8 mouse cellular contexts compared by ENCODE assay signal in the genomic region with DNA sequence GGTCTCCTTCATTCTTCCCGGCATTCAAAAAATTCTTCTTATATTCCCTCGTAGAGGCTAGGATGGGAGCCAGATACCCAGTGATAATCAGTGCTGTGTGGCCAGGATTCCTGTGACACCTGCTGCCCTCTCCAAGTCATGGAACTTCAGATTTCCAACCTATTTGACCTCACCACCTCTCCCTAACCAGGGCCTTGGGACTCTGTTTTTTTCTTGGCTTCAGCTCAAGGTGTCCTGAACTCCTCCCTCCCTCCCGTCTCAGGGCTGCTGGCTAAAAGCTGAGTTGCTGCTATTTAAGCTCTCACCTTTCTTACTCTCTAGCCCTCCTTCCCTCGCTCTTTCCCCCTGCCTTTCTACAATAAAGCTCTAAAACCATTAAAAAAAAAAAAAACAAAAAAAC. TPM values are rescaled to one million over a fixed set of nuclear protein-coding genes. Genes with fewer than 3 reads are reported as not detected.
DNase-seq lines count a peak whose midpoint lies in the region; ATAC-seq and TF ChIP-seq lines count a peak whose summit lies in the region.

No protein-coding gene starts in this region.

- TF ChIP-seq POLR2A in thymus, adult 2 months (IDR thresholded peaks at IDR 0.05; ENCODE audit: control insufficient read depth, extremely low read depth, insufficient read depth, low read length, poor library complexity), result no peak
- TF ChIP-seq POLR2A in limb, embryonic 14.5 days (IDR thresholded peaks at IDR 0.05; ENCODE audit: borderline replicate concordance, extremely low read depth, insufficient read depth, insufficient read length), result no peak

- peak overlapping the region; percentile 75 for H3K4me2 ChIP-seq in limb, embryonic 14.5 days (replicated peaks; ENCODE audit: low read depth, low read length, severe bottlenecking)
- H3K4me2 ChIP-seq in stomach, embryonic 15.5 days, result peak overlapping the region; percentile 95

- no peaks in the 10 kb centered on the region for H3K27me3 ChIP-seq in thymus, adult 2 months (ENCODE audit: control insufficient read depth, insufficient read depth, low read length)
- no peaks in the 10 kb centered on the region for H3K27me3 ChIP-seq in limb, embryonic 14.5 days (ENCODE audit: control insufficient read depth, insufficient read depth, low read length)
- H3K27me3 ChIP-seq in stomach, embryonic 15.5 days (replicated peaks), result no peaks in the 10 kb centered on the region

- H3K27ac ChIP-seq in thymus, adult 2 months (ENCODE audit: control insufficient read depth, insufficient read depth, low read length), result peak overlapping the region; percentile 74
- 0 out of 2 replicates have a peak overlapping the region, but pooled peaks have one; percentile 98 for H3K27ac ChIP-seq in limb, embryonic 14.5 days (replicated peaks; ENCODE audit: low read depth, low read length)
- H3K27ac ChIP-seq in stomach, embryonic 15.5 days, result no peak overlapping the region
- H3K27ac ChIP-seq in layer of hippocampus, adult 2 months, result no peak overlapping the region

- H3K4me1 ChIP-seq in thymus, adult 2 months (replicated peaks; ENCODE audit: control insufficient read depth, insufficient read depth, low read length), result peaks cover 24% of the 10 kb centered on the region
- peaks cover 12% of the 10 kb centered on the region for H3K4me1 ChIP-seq in limb, embryonic 14.5 days (ENCODE audit: control insufficient read depth, insufficient read depth, low read length)
- peaks cover 25% of the 10 kb centered on the region for H3K4me1 ChIP-seq in stomach, embryonic 15.5 days

- H3K36me3 ChIP-seq in thymus, adult 2 months (ENCODE audit: control insufficient read depth, insufficient read depth, low read length), result peaks cover 8% of the 10 kb centered on the region; the same call in 1 of the 2 replicates
- peaks cover 18% of the 10 kb centered on the region for H3K36me3 ChIP-seq in limb, embryonic 14.5 days (ENCODE audit: control insufficient read depth, insufficient read depth, low read length)
- peaks cover 12% of the 10 kb centered on the region for H3K36me3 ChIP-seq in stomach, embryonic 15.5 days

- TF ChIP-seq CTCF in thymus, adult 2 months (IDR thresholded peaks at IDR 0.05; ENCODE audit: borderline replicate concordance, control insufficient read depth, extremely low read depth, insufficient read depth, low read length, poor library complexity), result no peak
- no peak for TF ChIP-seq CTCF in layer of hippocampus, adult 2 months (conservative IDR thresholded peaks at IDR 0.05)

- 27% methylated on average over 4 of the region's 4 CpGs for WGBS in thymus, adult 2 months
- WGBS in limb, embryonic 14.5 days, result 19% methylated on average over 4 of the region's 4 CpGs
- WGBS in stomach, embryonic 15.5 days, result 15% methylated on average over 4 of the region's 4 CpGs

- peak overlapping the region; percentile 95 for H3K9ac ChIP-seq in limb, embryonic 14.5 days (ENCODE audit: low read depth, low read length, severe bottlenecking)
- H3K9ac ChIP-seq in stomach, embryonic 15.5 days, result no peak overlapping the region; the same call in 1 of the 2 replicates

- no peaks in the 10 kb centered on the region for H3K9me3 ChIP-seq in limb, embryonic 14.5 days (ENCODE audit: control insufficient read depth, low read length)
- H3K9me3 ChIP-seq in stomach, embryonic 15.5 days, result no peaks in the 10 kb centered on the region

- ATAC-seq in limb, embryonic 14.5 days (ENCODE audit: low FRiP score, low read depth), result no peak
- ATAC-seq in stomach, embryonic 15.5 days (ENCODE audit: insufficient read depth, low FRiP score, low read depth), result no peak

- peak overlapping the region; percentile 23 for H3K4me3 ChIP-seq in thymus, adult 2 months (ENCODE audit: control insufficient read depth, insufficient read depth, low read length)
- peak overlapping the region; percentile 91 for H3K4me3 ChIP-seq in limb, embryonic 14.5 days (replicated peaks; ENCODE audit: low read length)
- H3K4me3 ChIP-seq in stomach, embryonic 15.5 days (replicated peaks), result peak overlapping the region; percentile 84
- H3K4me3 ChIP-seq in layer of hippocampus, adult 2 months, result no peak overlapping the region

- DNase-seq in embryo, embryonic 10 days (ENCODE audit: low spot score), result peak; percentile 44
- no peak for DNase-seq in embryo, embryonic 11 days
- DNase-seq in thymus, adult 2 months, result no peak
- no peak for DNase-seq in thymus, postnatal 10 days (ENCODE audit: low spot score in 2 of 2)
- no peak for DNase-seq in limb, embryonic 14.5 days (ENCODE audit: low spot score)
- no peak for DNase-seq in layer of hippocampus, adult 2 months (ENCODE audit: low spot score in 2 of 2)
- no peak for DNase-seq in layer of hippocampus, postnatal 10 days (ENCODE audit: low spot score in 2 of 2)

RNA-seq across cellular contexts. Expression of a gene that starts 0.9 kb away (rescaled TPM):
- polyA plus RNA-seq in thymus, adult 2 months (2012; rRNA removed), result 7.1 and 10.2 TPM in 2 replicates
- 8.6 and 8.9 TPM in 2 replicates for polyA plus RNA-seq in limb, embryonic 14.5 days (2012; rRNA removed)
- polyA plus RNA-seq in limb, embryonic 14.5 days (2014; fragmentation: Nextera tagmentation; extraction: Ambion mirVana), result 8.9 and 12.3 TPM in 2 replicates
- polyA plus RNA-seq in stomach, embryonic 15.5 days (2015; fragmentation: Nextera tagmentation; extraction: Ambion mirVana), result 7.5 and 10.4 TPM in 2 replicates
- total RNA-seq in layer of hippocampus, adult 2 months (2021), result 1 to 10 TPM in 1 of 2 experiments, under 1 TPM in 1; 0.64 to 1.0 TPM
- total RNA-seq in layer of hippocampus, postnatal 10 days (2021), result 1 to 10 TPM; 2.4 to 2.5 TPM

RNA-seq across cellular contexts. Expression of a gene that starts 1.0 kb away (rescaled TPM):
- polyA plus RNA-seq in thymus, adult 2 months (2012; rRNA removed), result 85.3 and 90.7 TPM in 2 replicates
- polyA plus RNA-seq in limb, embryonic 14.5 days (2012; rRNA removed), result 74.3 and 74.6 TPM in 2 replicates
- polyA plus RNA-seq in limb, embryonic 14.5 days (2014; fragmentation: Nextera tagmentation; extraction: Ambion mirVana), result 11.4 and 15.0 TPM in 2 replicates
- polyA plus RNA-seq in stomach, embryonic 15.5 days (2015; fragmentation: Nextera tagmentation; extraction: Ambion mirVana), result 7.2 and 8.0 TPM in 2 replicates
- total RNA-seq in layer of hippocampus, adult 2 months (2021), result 100 to 1,000 TPM; 122 to 125 TPM
- 100 to 1,000 TPM; 127 to 146 TPM for total RNA-seq in layer of hippocampus, postnatal 10 days (2021)

RNA-seq across cellular contexts. Expression of a gene that starts 4.5 kb away (rescaled TPM):
- polyA plus RNA-seq in thymus, adult 2 months (2012; rRNA removed), result 405 and 462 TPM in 2 replicates
- 2.1 and 2.2 TPM in 2 replicates for polyA plus RNA-seq in limb, embryonic 14.5 days (2012; rRNA removed)
- polyA plus RNA-seq in limb, embryonic 14.5 days (2014; fragmentation: Nextera tagmentation; extraction: Ambion mirVana), result 2.1 TPM in 2 replicates
- 5.0 and 6.1 TPM in 2 replicates for polyA plus RNA-seq in stomach, embryonic 15.5 days (2015; fragmentation: Nextera tagmentation; extraction: Ambion mirVana)
- total RNA-seq in layer of hippocampus, adult 2 months (2021), result not detected
- total RNA-seq in layer of hippocampus, postnatal 10 days (2021), result under 1 TPM; 0.16 to 0.21 TPM

RNA-seq across cellular contexts. Expression of a gene that starts 13.8 kb away (rescaled TPM):
- 236 and 272 TPM in 2 replicates for polyA plus RNA-seq in thymus, adult 2 months (2012; rRNA removed)
- 94.0 and 110 TPM in 2 replicates for polyA plus RNA-seq in limb, embryonic 14.5 days (2012; rRNA removed)
- 67.3 and 74.4 TPM in 2 replicates for polyA plus RNA-seq in limb, embryonic 14.5 days (2014; fragmentation: Nextera tagmentation; extraction: Ambion mirVana)
- 66.2 and 69.1 TPM in 2 replicates for polyA plus RNA-seq in stomach, embryonic 15.5 days (2015; fragmentation: Nextera tagmentation; extraction: Ambion mirVana)
- total RNA-seq in layer of hippocampus, adult 2 months (2021), result 10 to 100 TPM; 35.6 to 41.5 TPM
- 10 to 100 TPM; 27.8 to 30.2 TPM for total RNA-seq in layer of hippocampus, postnatal 10 days (2021)

RNA-seq across cellular contexts. Expression of a gene that starts 18.7 kb away (rescaled TPM):
- polyA plus RNA-seq in thymus, adult 2 months (2012; rRNA removed), result 6.2 and 8.0 TPM in 2 replicates
- 5.1 and 5.3 TPM in 2 replicates for polyA plus RNA-seq in limb, embryonic 14.5 days (2012; rRNA removed)
- 6.0 and 6.5 TPM in 2 replicates for polyA plus RNA-seq in limb, embryonic 14.5 days (2014; fragmentation: Nextera tagmentation; extraction: Ambion mirVana)
- polyA plus RNA-seq in stomach, embryonic 15.5 days (2015; fragmentation: Nextera tagmentation; extraction: Ambion mirVana), result 7.8 and 9.2 TPM in 2 replicates
- 1 to 10 TPM; 1.3 to 1.4 TPM for total RNA-seq in layer of hippocampus, adult 2 months (2021)
- total RNA-seq in layer of hippocampus, postnatal 10 days (2021), result under 1 TPM; 0.85 TPM

Comparison
In these comparisons a context has a peak if more than half of its experiments do, and no peak if none do; other contexts are left out.
1. H3K27ac ChIP-seq: peak in thymus, adult 2 months (single experiment) and limb, embryonic 14.5 days (single experiment); none in stomach, embryonic 15.5 days (single experiment) and layer of hippocampus, adult 2 months (single experiment).
2. RNA of a gene that starts 4.5 kb away (polyA plus RNA-seq): 405 to 462 TPM in thymus, adult 2 months; 5.0 to 6.1 TPM in stomach, embryonic 15.5 days and 2.1 to 2.2 TPM in limb, embryonic 14.5 days; every median in the first group is over 10 times any median in the second.